ENCODE assay signal across 17 mouse cellular contexts in genomic region chr9:57956838-57957236, GRCm38 (mm10). TPM values are rescaled to one million over a fixed set of nuclear protein-coding genes. Genes with fewer than 3 reads are reported as not detected.
DNase-seq lines count a peak whose midpoint lies in the region; ATAC-seq lines count a peak whose summit lies in the region.
"Had no signal": no experiment of that assay in that cellular context is flagged by ENCODE, and none has a peak within 500 bp of the region (broad histone marks: within the 10 kb centered on the region; RNA-seq: fewer than 3 reads in every experiment).

No protein-coding gene starts in this region.

- no peaks in the 10 kb centered on the region for H3K27me3 ChIP-seq in heart, embryonic 16.5 days (ENCODE audit: control insufficient read depth, insufficient read depth, low read length)
- H3K27me3 ChIP-seq in heart, embryonic 11.5 days (ENCODE audit: control insufficient read depth, insufficient read depth, low read length), result peaks cover 5% of the 10 kb centered on the region; the same call in 1 of the 2 replicates
- H3K27me3 ChIP-seq: embryonic facial prominence, embryonic 13.5 days; forebrain, embryonic 15.5 days had no signal

- H3K9me3 ChIP-seq in heart, embryonic 16.5 days (replicated peaks; ENCODE audit: control insufficient read depth, low read length), result no peaks in the 10 kb centered on the region
- no peaks in the 10 kb centered on the region for H3K9me3 ChIP-seq in heart, embryonic 11.5 days (replicated peaks; ENCODE audit: control insufficient read depth, low read length)
- H3K9me3 ChIP-seq: embryonic facial prominence, embryonic 13.5 days; forebrain, embryonic 15.5 days had no signal

- WGBS in heart, embryonic 16.5 days, result 80% methylated on average over 5 of the region's 5 CpGs
- 74% methylated on average over 5 of the region's 5 CpGs for WGBS in heart, embryonic 11.5 days (ENCODE audit: insufficient replicate concordance)

- 0 out of 2 replicates have a peak overlapping the region, but pooled peaks have one; percentile 9 for H3K27ac ChIP-seq in heart, embryonic 16.5 days (ENCODE audit: low read length)
- H3K27ac ChIP-seq in heart, embryonic 11.5 days (ENCODE audit: low read depth, low read length), result no peak overlapping the region
- H3K27ac ChIP-seq: embryonic facial prominence, embryonic 13.5 days; forebrain, embryonic 15.5 days had no signal

- no peak overlapping the region for H3K4me2 ChIP-seq in heart, embryonic 16.5 days (ENCODE audit: low read depth, low read length)
- H3K4me2 ChIP-seq in heart, embryonic 11.5 days, result no peak overlapping the region
- H3K4me2 ChIP-seq: embryonic facial prominence, embryonic 13.5 days; forebrain, embryonic 15.5 days had no signal

- intact Hi-C loops in left cerebral cortex, postnatal 14 days (cut with DNase I), result no loop called here

- peaks cover 8% of the 10 kb centered on the region for H3K4me1 ChIP-seq in heart, embryonic 16.5 days (ENCODE audit: control insufficient read depth, insufficient read depth, low read length)
- H3K4me1 ChIP-seq in heart, embryonic 11.5 days (ENCODE audit: control insufficient read depth, insufficient read depth, low read length), result peaks cover 9% of the 10 kb centered on the region

- H3K4me3 ChIP-seq in heart, embryonic 16.5 days (ENCODE audit: low read length), result no peak overlapping the region
- no peak overlapping the region for H3K4me3 ChIP-seq in heart, embryonic 11.5 days (ENCODE audit: low read depth, low read length)
- H3K4me3 ChIP-seq: embryonic facial prominence, embryonic 13.5 days; forebrain, embryonic 15.5 days had no signal

- peak; percentile 19; the same call in 1 of the 2 replicates for ATAC-seq in heart, embryonic 16.5 days (replicated peaks; ENCODE audit: extremely low read depth, insufficient read depth, low FRiP score)
- no peak for ATAC-seq in heart, embryonic 11.5 days (replicated peaks; ENCODE audit: insufficient number of reproducible peaks, low FRiP score, low TSS enrichment)
- ATAC-seq: forebrain, embryonic 15.5 days had no signal

- DNase-seq in T-cell, adult 2 months (ENCODE audit: low spot score), result peak; percentile 80
- peak; percentile 82 for DNase-seq in naive thymus-derived CD4-positive, alpha-beta T cell, adult 2 months (ENCODE audit: low read depth)
- peak; percentile 74 to 80 for DNase-seq in thymus, postnatal 10 days (ENCODE audit: low spot score in 2 of 2)
- DNase-seq in urinary bladder, postnatal 36 days (ENCODE audit: low spot score in 2 of 2), result no peak
- DNase-seq in cerebellum, postnatal 36 days, result no peak
- no peak for DNase-seq in left cerebral cortex, postnatal 14 days (ENCODE audit: low spot score in 2 of 2)
- DNase-seq: adrenal gland, postnatal 25 days; gastrocnemius, postnatal 25 days; heart, postnatal 14 days; kidney, postnatal 36 days; lung, postnatal 4 days; retina, postnatal 1 day had no signal

- H3K9ac ChIP-seq in heart, embryonic 16.5 days (ENCODE audit: low read length), result no peak overlapping the region
- H3K9ac ChIP-seq in heart, embryonic 11.5 days (ENCODE audit: low read depth, low read length), result no peak overlapping the region
- H3K9ac ChIP-seq: embryonic facial prominence, embryonic 13.5 days; forebrain, embryonic 15.5 days had no signal

- H3K36me3 ChIP-seq in heart, embryonic 16.5 days (ENCODE audit: control insufficient read depth, insufficient read depth), result no peaks in the 10 kb centered on the region
- no peaks in the 10 kb centered on the region for H3K36me3 ChIP-seq in heart, embryonic 11.5 days (ENCODE audit: control insufficient read depth, insufficient read depth, low read length)
- H3K36me3 ChIP-seq: embryonic facial prominence, embryonic 13.5 days had no signal

RNA-seq across cellular contexts. Expression of gene Sema7a, which starts 16.9 kb away (rescaled TPM):
- 0.60 and 1.4 TPM in 2 replicates for polyA plus RNA-seq in heart, embryonic 16.5 days (2015; fragmentation: Nextera tagmentation; extraction: Ambion mirVana)
- 0.17 and 0.18 TPM in 2 replicates for polyA plus RNA-seq in heart, embryonic 11.5 days (2014; fragmentation: Nextera tagmentation; extraction: Ambion mirVana)
- 100 to 1,000 TPM; 126 to 148 TPM for total RNA-seq in left cerebral cortex, postnatal 14 days (2021)

RNA-seq across cellular contexts. Expression of gene Ubl7, which starts 46.1 kb away (rescaled TPM):
- polyA plus RNA-seq in heart, embryonic 16.5 days (2015; fragmentation: Nextera tagmentation; extraction: Ambion mirVana), result 110 and 113 TPM in 2 replicates
- 97.7 and 106 TPM in 2 replicates for polyA plus RNA-seq in heart, embryonic 11.5 days (2014; fragmentation: Nextera tagmentation; extraction: Ambion mirVana)
- 100 to 1,000 TPM; 107 to 112 TPM for total RNA-seq in left cerebral cortex, postnatal 14 days (2021)

RNA-seq across cellular contexts. Expression of gene Cyp11a1, which starts 49.4 kb away (rescaled TPM):
- 0.32 and 0.33 TPM in 2 replicates for polyA plus RNA-seq in heart, embryonic 16.5 days (2015; fragmentation: Nextera tagmentation; extraction: Ambion mirVana)
- not detected in 2 replicates for polyA plus RNA-seq in heart, embryonic 11.5 days (2014; fragmentation: Nextera tagmentation; extraction: Ambion mirVana)
- 1 to 10 TPM; 5.2 to 5.7 TPM for total RNA-seq in left cerebral cortex, postnatal 14 days (2021)
- total RNA-seq: liver, adult 2 months had no signal
- polyA plus RNA-seq: liver, adult 2 months had no signal

Comparison
In these comparisons a context has a peak if more than half of its experiments do, and no peak if none do; other contexts are left out.
1. DNase-seq: peak in T-cell, adult 2 months (single experiment), naive thymus-derived CD4-positive, alpha-beta T cell, adult 2 months (single experiment) and thymus, postnatal 10 days (2 of 2); none in urinary bladder, postnatal 36 days (0 of 2), cerebellum, postnatal 36 days (0 of 2) and left cerebral cortex, postnatal 14 days (0 of 2).